Mouse (Mus musculus): Measurements from ENCODE around the gene Thsd1. TPM values are rescaled to one million over a fixed set of nuclear protein-coding genes. Genes with fewer than 3 reads are reported as not detected.

Gene Thsd1
- 0.56 TPM for polyA plus RNA-seq (2017; shearing (Covaris generic))

GRCm38 (mm10) chr8:22227061-22227877 lies at the start of gene Thsd1:
Thsd1 (plus strand) TSS chr8:22227313.

DNA sequence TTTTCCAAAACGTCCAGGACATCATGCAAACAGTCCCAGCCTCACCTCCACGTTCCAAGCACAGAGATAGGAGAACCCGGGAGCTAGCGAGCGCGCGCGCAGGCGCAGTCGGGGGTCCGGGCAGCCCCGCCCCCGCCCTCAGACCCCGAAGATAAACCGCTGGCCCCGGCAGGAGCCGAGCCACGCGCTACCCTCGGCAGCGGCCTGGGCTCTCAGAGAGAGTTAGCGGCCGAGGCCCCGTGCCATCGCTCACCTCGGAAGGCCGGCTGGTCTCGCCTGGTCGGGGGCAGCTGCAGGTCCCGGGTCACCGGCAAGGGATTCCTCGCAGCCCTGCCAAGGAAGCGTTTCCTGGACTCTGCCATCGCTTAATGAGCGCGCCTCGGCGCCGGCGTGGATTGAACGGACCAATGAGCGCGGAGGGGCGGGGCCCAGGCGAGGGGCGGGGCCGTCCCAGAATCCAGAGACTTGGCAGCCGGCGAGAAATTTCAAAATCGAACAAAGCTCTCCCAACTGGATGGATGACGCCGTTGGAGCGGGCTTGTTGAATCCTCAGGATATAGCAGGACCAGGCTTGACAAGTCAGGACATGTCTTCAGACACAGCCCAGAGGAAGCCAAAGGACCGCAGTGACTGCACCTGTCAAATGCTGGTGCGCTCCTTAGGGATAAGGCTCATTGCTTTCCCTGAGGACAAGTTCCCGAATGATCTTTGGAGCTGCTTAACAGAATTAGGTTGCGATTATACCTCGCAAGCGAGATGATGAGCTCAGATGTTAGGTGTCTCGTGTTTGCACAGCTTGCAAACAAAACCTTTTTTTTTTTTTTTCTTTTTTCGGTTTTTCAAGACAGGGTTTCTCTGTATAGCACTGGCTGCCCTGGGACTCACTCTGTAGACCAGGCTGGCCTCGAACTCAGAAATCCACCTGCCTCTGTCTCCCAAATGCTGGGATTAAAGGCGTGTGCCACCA lies 41.4 kb upstream of the Thsd1 start, which contains the start of gene Ckap2:
Gene Ckap2 (minus strand): TSS at position 389 of the 967 bp plus-strand sequence.

GRCm38 (mm10) chr8:22192660-22193431 lies 34.3 kb upstream of the Thsd1 start, which contains the start of gene Vps36:
Vps36 (plus strand) TSS chr8:22192809.

GRCm38 (mm10) chr8:22282999-22283491 lies 55.9 kb downstream of the Thsd1 start, which contains the start of gene Tpte:
Tpte (plus strand) TSS chr8:22283441.

Other genes starting within 250 kb of the Thsd1 start
- gene Atp7b, start 167.0 kb upstream of the Thsd1 start, polyA plus RNA-seq (2017; shearing (Covaris generic)) = 0.05 TPM
- 10.2 TPM for gene Alg11, start 166.6 kb upstream of the Thsd1 start, polyA plus RNA-seq (2017; shearing (Covaris generic))
- not detected for gene Nek5, start 102.3 kb upstream of the Thsd1 start, polyA plus RNA-seq (2017; shearing (Covaris generic))
- 4.2 TPM for gene Nek3, start 60.9 kb upstream of the Thsd1 start, polyA plus RNA-seq (2017; shearing (Covaris generic))
- 1.5 TPM for gene Ckap2, start 41.5 kb upstream of the Thsd1 start, polyA plus RNA-seq (2017; shearing (Covaris generic))
- 31.7 TPM for gene Vps36, start 34.5 kb upstream of the Thsd1 start, polyA plus RNA-seq (2017; shearing (Covaris generic))
- not detected for gene Tpte, start 56.1 kb downstream of the Thsd1 start, polyA plus RNA-seq (2017; shearing (Covaris generic))
- gene Slc25a15, start 171.3 kb downstream of the Thsd1 start, polyA plus RNA-seq (2017; shearing (Covaris generic)) = 6.4 TPM
- 12.9 TPM for gene Mrps31, start 184.0 kb downstream of the Thsd1 start, polyA plus RNA-seq (2017; shearing (Covaris generic))

Data from effector memory CD4-positive, alpha-beta T cell, adult 5 months (primary cell).